Mouse (Mus musculus): ENCODE measurements at regions not wholly inside any gene's neighbourhood (a gene's known extent, or its start where the extent isn't known, plus 50 kb on each side); places are given as distances from the start of the nearest gene placed in this dataset.

DNA sequence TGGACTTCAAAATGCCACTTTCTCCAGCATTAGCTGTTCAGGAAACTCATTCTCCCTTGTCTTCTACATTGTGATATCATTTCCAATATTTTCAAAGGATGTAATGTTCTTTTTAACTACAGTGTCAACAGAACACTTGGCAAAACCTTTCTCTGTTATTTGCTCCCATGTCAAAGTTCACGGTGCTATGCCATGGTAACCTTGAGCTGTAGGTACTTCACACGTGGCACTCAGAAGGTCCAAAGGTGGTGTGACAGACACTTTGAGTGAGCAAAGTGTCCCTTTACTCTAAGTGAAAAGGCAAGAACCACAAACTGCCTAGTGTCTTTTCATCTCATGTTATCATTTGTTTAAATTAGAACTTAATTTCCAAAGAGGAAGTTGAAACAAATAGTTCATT, 53.3 kb upstream of the Tram2 start:
- no peak for DNase-seq (ENCODE audit: inconsistent ontology term)

DNA sequence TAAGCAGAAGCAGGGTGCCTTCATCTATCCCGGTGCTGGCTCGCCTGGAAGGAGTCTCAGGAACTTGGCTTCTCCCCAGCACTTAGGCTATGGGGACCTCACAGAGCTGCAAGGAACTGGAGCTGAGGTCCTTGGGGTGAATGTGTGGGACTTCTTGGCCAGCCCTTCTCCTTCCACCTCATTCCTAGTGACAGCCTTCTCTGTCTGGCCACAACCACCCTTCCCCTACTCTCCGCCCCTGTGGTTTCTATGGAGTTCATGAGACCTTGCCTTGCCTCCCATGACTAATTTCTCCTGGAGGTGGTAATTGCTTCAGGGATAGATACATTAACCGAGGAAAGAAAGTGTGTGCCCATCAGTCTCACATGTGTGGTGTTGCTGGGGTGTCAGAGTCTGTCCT, 67.9 kb upstream of the Tram2 start:
- DNase-seq (ENCODE audit: inconsistent ontology term): no peak

DNA sequence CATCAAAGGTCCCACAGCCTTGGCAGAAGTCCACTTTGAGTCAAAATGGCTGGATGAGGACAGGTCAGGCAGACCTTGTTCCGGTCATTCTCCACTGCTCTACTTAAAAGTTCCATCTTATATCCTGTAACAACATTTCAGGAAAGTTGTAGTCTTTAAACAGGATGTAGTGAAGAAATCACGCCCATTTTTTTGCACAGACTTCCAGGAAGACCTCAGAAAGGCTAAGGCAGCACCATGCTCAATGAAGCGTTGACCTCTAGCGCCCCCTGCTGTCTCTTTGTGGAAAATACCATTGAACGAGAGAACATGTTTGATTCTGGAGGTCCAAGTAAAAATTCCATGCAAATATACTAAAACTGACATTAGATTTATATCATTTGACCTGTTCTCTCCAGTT, 56.6 kb upstream of the Tmem14a start:
- DNase-seq (ENCODE audit: inconsistent ontology term): peak; percentile 71

DNA sequence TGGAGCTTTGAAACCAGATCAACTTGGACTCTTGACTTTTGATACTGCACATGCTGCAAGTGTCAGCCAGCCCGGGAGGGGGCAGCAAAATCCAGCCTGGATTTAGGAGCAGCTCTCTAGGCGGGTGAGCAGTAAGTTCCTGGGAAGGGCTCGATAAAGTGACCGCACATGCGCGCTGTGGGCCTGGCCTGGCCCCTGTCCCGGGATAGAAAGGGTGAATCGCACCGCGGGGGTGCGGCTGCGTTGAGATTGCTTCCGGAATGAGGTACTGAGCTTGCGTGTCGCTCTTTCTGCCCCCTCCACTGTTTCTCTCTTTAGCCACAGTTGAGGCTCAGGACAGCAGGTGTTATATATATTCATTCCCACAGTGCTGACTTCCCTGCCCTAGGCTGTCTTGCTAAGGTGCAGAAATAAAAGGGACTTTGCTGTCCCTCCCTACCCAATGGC, 52.1 kb upstream of the Tmem14a start:
- DNase-seq (ENCODE audit: inconsistent ontology term): peak; percentile 92

DNA sequence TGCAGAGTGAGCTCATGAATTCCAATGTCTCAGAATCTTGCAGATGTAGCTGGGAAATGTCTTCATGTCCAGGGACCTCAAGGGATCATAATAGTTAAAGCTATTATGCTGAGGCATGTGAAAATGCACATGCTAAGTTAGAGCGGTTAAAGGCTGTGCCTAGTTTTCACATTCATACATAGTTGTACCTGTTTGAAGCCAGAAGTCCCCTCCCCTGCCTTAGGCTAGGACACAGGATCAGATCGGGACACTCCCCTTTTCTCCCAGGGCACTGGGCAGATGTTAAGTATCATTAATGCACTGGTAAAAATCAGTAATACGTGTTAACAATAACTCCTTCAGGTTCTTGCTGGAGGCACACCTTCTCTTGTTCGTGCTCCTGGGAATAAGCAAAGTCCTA, 51.6 kb upstream of the Tmem14a start:
- DNase-seq (ENCODE audit: inconsistent ontology term): no peak

Data from Muller cell, postnatal 12 days (primary cell).